Mouse (Mus musculus): ENCODE results near the gene Prkch. TPM values are rescaled to one million over a fixed set of nuclear protein-coding genes. Genes with fewer than 3 reads are reported as not detected.

The Prkch gene
- total RNA-seq, 1 experiment from 2014 or later: 140 TPM

DNA sequence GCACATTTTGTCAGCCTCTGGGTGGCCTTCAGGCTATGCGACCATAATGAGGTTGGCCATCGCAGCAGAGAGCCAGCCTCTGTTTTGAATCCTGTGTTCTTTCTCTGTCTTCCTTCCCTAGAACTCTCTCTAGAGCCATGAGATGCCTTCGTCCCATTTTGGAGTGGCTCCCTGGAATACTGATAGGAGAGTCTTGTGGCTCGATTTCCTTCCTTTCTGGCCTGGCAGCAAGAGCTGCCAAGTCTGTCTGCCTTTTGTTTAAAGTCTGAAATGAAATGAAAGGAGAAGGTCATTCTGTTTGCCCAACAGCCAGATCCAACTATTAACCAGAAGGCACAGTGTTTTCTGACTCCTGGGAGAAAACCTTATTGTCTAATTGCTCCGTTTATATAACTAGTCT is 184.2 kb downstream of the Prkch start:
- ATAC-seq (replicated peaks; ENCODE audit: insufficient number of reproducible peaks, low FRiP score, low TSS enrichment, poor library complexity, severe bottlenecking): no peak

DNA sequence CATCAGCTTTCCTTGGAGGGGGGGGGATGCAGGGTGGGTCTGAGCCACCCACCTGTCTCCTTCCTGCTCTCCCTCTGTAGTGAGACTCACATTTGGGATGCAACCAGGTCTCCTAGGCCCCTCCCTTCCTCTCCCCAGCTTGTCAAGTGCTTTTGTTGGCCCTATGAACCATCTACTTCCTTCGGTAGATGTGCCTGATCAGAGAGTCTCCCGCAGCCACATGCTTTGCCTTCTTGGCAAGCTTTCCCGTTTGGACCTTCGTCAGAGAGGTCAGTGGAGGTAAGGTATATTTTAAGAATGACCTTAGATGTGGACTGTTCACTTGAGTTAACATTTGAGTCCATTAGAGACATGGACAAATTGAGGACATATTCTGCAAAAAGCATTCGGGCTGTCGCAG is 184.9 kb downstream of the Prkch start:
- ATAC-seq (replicated peaks; ENCODE audit: insufficient number of reproducible peaks, low FRiP score, low TSS enrichment, poor library complexity, severe bottlenecking): no peak

DNA sequence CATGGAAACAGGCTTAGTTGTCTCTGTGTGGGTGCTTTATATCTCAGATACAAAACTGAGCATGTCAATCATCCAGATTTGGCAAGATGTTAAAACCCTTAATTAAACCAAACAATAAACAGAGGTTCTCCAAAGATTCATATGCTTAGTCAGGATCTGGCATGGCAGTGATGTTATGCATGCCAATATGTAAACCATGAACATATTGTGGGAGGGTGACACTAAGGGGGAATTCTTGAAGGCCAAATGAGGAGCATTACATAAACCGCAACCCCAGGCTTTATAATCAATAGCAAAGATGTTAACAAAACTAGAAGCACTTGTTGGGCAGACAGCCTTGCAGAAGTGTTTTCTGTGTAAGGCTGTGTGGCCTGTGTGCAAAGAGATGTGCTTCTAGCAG is 186.2 kb downstream of the Prkch start:
- ATAC-seq (replicated peaks; ENCODE audit: insufficient number of reproducible peaks, low FRiP score, low TSS enrichment, poor library complexity, severe bottlenecking): no peak

DNA sequence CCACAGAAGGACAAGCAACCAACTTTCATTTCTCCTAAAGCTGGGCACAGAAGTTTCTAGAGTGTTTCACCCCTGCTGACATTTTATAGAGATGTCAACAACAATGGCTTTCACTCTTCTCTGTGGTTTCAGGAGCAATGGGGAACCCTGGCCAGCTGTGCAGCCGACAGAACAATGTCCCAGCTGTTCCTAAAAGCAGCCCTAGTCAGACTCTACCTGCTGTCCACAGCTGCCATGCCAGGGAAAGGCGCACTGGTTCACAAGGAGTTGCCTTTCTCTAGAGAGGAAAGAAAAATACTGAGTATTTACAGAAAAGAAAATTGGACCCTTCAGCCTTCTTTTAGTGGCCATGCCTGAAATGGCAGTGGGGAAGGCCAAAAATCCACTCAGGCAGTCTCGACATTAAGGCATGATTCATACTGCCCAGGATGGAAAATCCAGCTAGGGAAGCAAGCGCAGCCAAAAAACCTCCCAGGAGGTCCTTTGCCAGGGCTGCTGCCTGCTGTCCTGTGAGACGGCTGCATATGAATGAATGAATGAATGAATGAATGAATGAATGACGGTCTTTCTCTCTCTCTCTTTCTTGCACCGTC is 190.3 kb downstream of the Prkch start:
- ATAC-seq (replicated peaks; ENCODE audit: insufficient number of reproducible peaks, low FRiP score, low TSS enrichment, poor library complexity, severe bottlenecking): no peak

DNA sequence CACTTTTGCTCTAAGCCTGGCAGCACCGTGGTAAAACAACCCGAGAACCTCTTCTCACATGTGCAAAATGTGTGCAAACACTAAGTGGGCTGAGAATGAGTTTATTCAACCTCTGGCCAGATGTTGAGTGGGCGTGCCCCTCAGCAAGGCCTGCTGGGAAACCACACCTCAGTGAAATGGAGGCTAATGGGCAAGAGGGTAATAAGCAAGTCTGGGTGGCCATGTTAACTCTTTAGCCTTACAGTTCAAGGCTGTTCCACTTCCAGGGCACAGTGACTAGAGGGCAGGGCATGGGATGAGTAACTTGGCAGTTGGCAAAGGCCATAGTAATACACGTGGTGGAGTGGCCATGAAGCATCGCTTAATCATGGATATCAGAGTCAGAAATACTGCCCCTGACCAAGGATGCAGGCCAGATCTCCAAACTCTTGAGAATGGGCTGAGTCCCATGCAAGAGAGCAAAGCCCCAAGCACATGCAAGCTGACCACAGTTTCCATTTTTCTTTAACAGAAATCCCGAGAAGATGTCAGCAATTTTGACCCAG is 191.9 kb downstream of the Prkch start:
- no peak for ATAC-seq (replicated peaks; ENCODE audit: insufficient number of reproducible peaks, low FRiP score, low TSS enrichment, poor library complexity, severe bottlenecking)

DNA sequence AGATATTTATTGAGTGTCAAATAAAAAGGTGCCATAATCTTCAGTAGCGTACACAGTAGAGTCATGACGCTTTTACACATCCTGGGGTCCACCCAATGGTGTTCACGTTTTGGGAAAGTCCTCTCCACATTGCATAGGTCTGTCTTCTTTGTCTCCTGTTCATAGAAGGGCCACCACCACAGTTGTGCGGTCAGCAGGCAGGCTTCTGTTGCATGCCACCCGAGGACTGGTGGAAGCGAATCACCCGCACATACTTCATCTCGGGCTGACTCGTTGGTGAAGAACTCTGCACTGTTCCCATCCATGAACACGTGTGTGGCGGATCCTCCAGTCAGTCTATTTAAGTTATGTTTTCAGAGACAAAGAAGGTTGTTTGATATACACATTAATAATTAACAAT is 193.1 kb downstream of the Prkch start:
- no peak for ATAC-seq (replicated peaks; ENCODE audit: insufficient number of reproducible peaks, low FRiP score, low TSS enrichment, poor library complexity, severe bottlenecking)

DNA sequence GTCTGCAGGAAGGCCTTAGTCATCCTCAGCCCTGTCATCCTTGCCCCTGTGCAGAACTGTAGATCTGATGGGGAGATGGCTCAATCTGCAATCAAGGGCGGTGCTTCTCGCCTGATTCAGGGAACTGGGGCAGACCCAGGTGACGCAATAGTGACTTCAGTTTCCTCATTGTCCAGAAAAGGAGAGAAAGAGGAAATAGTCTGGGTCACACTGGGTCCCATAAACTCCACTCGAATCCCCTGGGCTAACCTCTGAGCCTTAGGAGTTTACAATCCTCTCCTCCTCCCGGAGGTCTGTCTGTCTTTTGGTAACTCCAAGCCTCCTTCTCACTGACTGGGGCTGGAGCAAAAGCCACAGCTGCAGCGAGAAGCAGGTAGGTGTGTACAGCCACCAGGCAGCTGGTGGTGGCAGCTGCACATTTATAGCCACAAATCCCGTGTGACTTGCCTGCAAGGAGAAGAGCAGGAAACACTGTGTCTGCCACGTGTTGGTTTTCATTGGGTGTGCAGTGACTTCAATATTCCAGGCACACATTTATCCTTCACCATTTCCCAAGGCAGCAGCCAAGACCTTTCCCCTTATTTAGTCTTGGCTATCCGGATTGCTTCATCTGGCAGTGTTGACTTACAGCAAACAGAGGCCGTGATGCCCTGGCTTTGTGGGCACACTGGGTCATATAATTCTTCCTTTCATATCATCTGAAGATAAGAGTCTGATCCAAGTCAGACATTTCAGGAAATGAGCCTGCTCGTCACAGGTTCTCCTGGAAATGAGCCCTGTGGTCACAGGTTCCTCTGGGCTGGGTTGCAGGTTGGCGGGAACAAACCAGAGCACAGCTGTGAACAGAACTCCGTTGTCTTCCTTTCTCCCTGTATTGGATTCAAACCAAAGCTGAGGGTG is 195.0 kb downstream of the Prkch start:
- peak; percentile 93 for ATAC-seq (replicated peaks; ENCODE audit: insufficient number of reproducible peaks, low FRiP score, low TSS enrichment, poor library complexity, severe bottlenecking)

DNA sequence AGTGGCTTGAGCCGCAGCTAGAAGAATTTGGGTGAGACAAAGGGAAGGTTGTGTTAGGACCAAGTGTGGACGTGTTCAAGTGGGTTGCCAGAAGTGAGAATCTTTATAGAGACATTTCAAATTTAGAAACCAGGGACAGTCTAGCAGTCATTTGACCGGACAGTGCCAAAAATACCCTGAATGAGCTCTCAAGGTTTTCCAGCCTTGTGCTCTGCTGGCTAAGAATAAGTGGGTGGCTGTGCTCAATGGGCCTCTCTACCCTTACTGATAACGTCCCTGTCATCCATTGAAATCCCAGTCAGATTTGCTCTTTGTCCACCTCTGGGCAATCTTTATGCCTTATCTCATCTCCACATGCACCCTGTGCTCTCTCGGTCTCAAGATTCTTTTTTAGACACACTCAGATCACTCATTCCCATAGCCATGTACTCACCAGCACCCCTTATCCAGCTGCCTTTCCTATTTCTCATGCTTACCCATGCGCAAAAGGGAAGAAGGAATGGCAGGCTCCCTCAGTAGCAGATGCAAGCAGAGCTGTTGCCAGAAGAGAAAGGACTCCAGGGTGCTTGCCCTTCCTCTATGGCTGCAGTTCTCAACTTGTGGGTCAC is 196.9 kb downstream of the Prkch start:
- no peak for ATAC-seq (replicated peaks; ENCODE audit: insufficient number of reproducible peaks, low FRiP score, low TSS enrichment, poor library complexity, severe bottlenecking)

DNA sequence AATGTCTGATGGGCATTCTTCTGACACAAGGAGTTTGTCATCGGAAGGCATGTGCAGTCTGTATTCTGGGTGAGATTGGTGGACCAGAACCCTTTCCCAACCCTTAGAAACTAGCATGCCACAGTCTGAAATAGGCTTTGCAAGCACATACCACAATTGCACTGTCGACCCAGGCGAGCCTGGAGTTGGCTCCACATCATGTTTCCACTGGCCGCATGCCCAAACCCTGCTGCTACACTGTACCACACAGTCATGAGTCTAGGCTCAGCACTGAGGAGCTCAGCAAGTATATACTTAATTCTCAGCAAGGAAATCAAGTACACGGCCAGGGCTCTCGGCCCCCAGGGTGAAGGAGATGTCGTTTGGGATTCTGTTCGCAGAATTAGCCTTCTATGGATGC is 202.3 kb downstream of the Prkch start:
- ATAC-seq (replicated peaks; ENCODE audit: insufficient number of reproducible peaks, low FRiP score, low TSS enrichment, poor library complexity, severe bottlenecking): no peak

DNA sequence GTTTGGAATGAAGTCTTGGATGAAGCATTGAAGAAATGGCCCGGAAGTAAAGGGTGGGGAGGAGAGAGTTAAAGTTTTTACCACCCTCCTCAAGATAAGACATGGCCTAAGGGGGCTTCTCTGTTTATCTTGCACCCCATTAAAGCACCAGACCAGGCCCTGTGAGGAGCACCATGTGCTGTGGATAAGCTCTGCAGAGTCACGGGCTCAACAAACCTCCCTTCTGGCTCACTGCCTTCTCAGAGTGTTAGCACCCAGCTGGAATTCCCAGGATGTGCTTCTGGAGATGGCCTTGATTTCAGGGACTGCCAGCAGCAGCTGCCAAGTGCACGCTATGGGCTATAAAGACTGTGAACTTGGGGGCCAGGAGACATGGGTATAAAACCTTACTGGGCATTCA is 204.3 kb downstream of the Prkch start:
- no peak for ATAC-seq (replicated peaks; ENCODE audit: insufficient number of reproducible peaks, low FRiP score, low TSS enrichment, poor library complexity, severe bottlenecking)

DNA sequence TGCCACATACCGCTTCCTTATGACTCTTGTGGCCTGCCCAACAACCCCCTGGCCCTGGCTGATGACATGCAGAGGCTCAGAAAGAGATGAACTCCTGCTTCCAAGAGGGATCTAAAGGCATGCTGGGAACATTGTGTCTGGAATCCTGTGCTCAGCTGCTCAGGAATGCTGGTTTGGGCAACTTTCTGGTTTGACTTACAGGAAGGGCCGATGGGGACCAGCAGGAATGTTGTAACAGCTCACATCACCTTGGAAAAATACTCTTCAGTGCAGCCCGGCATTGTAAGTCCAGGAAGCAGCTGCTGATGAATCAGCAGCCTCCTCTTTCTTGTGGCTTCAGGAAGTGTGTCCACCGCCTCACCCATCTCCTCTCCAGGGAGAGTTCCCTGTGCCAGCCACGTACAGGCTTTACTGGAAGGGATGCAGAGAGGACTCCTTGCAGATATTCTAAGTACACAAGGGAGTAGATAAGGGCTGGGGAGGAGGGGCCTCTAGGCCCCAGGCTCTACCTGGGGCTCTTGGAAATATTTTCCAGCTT is 206.0 kb downstream of the Prkch start:
- ATAC-seq (replicated peaks; ENCODE audit: insufficient number of reproducible peaks, low FRiP score, low TSS enrichment, poor library complexity, severe bottlenecking): no peak

DNA sequence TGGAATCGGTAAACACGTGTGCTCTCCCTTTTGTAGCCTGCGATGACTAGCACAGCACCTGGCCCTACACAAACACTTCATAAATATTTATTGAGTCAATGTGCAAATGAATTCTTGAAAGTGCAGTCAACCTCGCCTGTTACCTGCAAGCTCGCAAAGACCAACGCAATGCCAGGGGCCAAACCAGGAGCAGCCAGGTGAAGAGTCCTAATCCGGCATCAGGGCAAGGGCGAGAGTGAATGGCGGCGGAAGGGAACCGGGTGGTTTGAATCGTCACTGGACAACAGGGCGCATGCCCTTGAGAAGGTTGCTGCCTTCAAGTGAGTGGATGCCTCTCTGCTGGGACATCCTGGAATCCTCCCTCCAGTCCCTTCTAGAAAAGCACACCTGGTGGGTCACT is 208.6 kb downstream of the Prkch start:
- ATAC-seq (replicated peaks; ENCODE audit: insufficient number of reproducible peaks, low FRiP score, low TSS enrichment, poor library complexity, severe bottlenecking): no peak

DNA sequence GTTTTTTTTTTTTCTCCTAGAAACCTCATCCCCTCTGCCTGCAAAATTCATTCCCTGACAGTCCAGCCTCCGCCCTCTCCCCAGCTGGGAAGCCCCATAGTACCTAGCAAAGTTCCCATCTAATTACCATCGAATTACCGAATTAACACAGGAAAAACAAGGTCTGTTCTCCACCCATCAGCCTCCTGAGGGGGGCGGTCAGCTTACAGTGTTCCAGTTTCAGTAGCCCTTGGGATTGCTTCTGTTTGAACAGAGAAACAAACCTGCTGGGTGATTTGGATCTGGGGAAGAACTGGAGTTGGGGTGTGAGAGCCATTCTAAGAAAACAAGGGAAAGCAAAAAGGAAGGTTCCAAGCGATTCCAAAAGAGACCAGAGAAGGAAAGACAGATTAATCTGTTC is 209.1 kb downstream of the Prkch start:
- ATAC-seq (replicated peaks; ENCODE audit: insufficient number of reproducible peaks, low FRiP score, low TSS enrichment, poor library complexity, severe bottlenecking): no peak

DNA sequence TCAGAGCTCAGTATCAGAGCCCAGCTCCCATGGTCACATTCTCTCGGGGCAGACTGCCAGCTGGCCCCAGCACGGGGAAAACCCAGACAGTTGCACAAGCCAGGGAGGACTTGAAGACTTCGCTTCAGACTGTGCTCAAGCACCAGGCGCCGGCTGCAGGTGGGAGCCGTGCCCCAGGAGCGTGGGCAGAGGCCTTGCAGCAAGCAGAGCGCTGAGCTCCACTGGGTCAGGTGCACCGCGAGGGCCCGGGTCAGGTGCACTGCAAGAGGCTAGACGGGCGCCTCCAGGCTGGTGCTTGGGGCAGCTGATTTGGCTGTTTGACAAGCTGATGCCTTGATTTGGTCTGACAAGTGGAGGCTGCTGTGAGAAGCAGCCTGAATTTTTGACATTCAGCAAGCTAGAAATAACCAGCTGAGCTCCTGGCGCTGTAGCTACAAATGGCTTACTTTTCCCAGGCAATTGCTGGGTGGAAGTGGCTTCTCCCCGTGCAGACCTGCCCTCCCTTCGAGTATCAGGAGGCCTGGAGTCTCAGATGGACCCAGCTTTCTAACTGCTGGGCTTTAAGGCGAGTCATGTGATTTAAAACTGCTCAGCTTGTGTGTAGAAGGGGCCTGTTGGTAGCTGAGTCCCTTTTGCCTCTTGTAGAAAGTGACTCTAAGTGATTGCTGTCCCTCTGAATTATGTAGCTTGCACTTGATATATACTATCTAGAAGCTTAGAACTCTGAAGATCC is 209.7 kb downstream of the Prkch start:
- no peak for ATAC-seq (replicated peaks; ENCODE audit: insufficient number of reproducible peaks, low FRiP score, low TSS enrichment, poor library complexity, severe bottlenecking)

DNA sequence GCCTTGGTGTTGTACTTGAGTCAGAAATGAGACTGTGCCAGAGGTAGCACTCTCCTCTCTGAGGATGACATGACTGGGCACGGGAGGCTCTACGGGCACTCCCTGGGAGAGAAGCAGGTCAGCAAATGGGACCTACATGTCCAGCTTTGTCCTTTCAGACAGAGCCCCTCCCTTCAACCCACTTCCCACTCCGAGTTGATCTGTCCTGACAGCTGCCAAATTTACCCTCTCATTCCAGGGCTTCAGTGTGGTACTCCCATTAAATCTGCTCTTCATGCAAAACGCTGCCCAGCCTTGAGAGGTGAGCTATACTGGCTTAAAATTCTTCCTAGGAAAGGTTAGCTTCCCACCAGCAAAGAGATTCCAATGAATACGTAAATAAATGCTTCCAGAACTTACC is 215.1 kb downstream of the Prkch start:
- ATAC-seq (replicated peaks; ENCODE audit: insufficient number of reproducible peaks, low FRiP score, low TSS enrichment, poor library complexity, severe bottlenecking): no peak

DNA sequence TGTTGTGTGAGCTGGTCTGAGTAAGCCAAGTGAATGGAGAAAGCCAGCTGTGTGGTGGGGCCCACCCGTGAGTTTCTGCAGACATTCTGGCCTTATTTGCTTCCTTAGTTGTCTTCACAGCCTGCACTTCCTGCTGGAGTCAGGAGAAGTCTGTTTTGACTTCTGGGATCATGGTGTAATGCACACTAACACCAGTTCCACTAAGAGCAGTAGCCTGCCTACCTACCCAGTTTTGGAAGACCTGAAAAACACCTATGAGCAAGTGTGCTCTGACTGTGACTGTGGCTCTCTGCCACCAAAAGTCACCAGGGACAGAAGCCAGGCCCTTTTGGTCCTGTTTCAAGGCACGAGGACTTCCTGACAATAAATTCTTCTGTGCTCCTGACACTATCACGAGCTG is 216.3 kb downstream of the Prkch start:
- no peak for ATAC-seq (replicated peaks; ENCODE audit: insufficient number of reproducible peaks, low FRiP score, low TSS enrichment, poor library complexity, severe bottlenecking)

DNA sequence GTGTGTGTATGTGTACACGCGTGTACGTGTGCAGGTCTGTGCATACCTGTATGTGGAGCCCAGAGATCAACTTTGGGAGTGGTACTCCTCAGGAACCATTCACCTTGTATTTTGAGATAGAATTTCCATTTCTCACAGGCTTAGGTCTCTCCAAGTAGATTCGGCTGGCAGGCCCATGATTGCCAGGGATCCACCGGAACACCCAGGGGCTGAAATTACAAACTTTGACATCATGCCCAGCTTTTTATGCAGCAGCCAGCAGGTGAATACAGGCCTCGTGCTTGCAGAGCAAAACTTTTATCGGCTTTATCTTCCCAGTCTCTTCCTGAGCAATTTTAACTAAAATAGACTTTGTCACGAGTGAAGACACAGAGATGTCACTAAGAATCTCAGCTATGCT is 217.2 kb downstream of the Prkch start:
- ATAC-seq (replicated peaks; ENCODE audit: insufficient number of reproducible peaks, low FRiP score, low TSS enrichment, poor library complexity, severe bottlenecking): no peak

DNA sequence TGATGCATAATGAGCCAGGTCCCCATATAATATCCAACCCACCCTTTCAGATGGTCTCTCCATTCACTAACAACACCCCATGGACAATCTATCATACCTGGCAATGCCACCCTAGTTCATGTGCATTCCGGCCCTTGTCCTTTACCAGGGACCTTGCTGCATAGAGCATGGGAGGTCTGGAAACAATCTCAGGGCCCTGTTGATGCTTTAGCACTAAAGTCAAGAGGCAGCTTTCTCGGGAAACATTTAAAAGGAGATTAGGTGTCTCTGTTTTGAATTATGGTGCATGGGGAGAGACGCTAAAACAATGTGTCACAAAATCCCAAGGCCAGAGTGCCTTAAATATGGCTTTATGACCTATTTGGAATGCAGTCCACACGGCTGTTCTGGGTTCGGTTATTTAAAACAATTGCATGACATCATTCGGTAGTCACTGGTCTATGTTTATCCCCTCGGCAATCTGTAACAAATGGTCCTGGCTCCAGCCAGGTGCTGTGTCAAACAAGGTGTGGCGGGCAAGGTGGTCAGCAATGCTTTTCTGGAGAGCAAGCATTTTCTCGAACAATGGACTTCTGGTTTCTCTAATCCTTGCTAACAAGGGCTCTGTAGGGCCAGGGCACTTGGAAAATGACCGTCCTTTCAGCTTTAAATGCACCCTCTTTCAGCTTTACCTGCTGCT is 217.9 kb downstream of the Prkch start:
- no peak for ATAC-seq (replicated peaks; ENCODE audit: insufficient number of reproducible peaks, low FRiP score, low TSS enrichment, poor library complexity, severe bottlenecking)

Data from monocyte, adult 5-6 weeks (primary cell).